1 mouse cellular context compared by ENCODE assay signal in the genomic region with DNA sequence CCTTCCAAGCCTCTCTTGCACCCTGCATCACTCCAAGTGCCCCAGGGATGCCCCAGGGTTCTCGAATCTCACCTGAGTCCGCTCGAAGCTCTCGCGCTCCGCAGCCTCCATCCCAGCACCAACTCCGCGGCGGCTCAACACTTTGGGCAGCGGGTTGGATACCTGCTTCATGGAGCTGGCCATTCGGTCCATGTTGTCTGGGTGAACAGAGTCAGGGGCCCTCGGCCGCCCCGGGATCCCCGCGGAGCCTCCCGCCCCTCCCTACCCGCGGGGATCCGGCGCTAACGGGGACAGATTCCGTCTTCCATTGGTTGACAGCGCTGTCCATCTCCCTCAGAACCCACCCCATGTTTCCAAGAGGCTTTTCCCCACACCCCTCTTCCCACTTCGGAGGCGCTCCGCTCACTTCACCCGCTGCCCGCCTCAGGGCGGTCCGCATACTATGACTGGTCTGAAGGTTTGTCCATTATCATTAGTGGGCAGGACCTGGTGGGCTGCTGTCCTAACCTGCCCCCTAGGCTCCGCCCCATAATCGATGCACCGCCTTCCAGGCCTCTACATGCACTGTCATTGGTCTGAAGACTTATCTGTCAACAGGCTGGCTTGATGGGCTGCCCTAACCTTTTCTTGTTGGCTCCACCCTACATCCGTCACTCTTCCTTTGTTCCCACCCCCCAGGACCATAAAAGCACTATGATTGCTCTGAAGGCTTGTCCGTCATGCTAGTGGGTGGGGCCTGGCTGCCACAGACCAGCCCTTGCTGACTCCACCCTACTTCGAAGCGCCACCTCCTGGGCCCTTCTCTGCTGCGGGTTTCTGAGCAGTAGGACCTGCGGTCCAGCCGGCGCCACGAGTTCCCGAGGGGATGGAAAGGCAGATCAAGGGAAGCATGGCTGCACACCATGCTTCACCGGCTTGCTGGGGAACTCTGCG.
TF ChIP-seq lines count a peak whose summit lies in the region.

A gene (minus strand): TSS at position 256 of the 933 bp plus-strand sequence.

TF ChIP-seq in CH12.LX, 34 proteins besides CTCF, POLR2A, EP300 and RAD21:
- TF ChIP-seq HCFC1 (IDR thresholded peaks at IDR 0.05; ENCODE audit: low read depth, low read length) (peak; percentile 24; the same call in 1 of the 2 replicates), MEF2A (IDR thresholded peaks at IDR 0.05; ENCODE audit: borderline replicate concordance, low read depth, low read length) (no peak), IRF4 (IDR thresholded peaks at IDR 0.05; ENCODE audit: low read depth, low read length) (no peak), TCF12 (IDR thresholded peaks at IDR 0.05; ENCODE audit: low read depth, low read length) (peak; percentile 8; the same call in 1 of the 2 replicates), CHD1 (IDR thresholded peaks at IDR 0.05; ENCODE audit: low read depth, low read length) (no peak), PAX5 (IDR thresholded peaks at IDR 0.05; ENCODE audit: low read length) (no peak), BHLHE40 (IDR thresholded peaks at IDR 0.05; ENCODE audit: low read depth, low read length) (no peak), SIN3A (IDR thresholded peaks at IDR 0.05; ENCODE audit: low read length) (no peak), MAX (IDR thresholded peaks at IDR 0.05; ENCODE audit: low read length) (no peak), MYC (IDR thresholded peaks at IDR 0.05; ENCODE audit: low read depth, low read length) (no peak), ETS1 (conservative IDR thresholded peaks at IDR 0.05; ENCODE audit: low read depth, low read length) (no peak), UBTF (IDR thresholded peaks at IDR 0.05; ENCODE audit: low read depth, low read length) (no peak), NRF1 (IDR thresholded peaks at IDR 0.05; ENCODE audit: low read depth, low read length) (no peak), JUND (conservative IDR thresholded peaks at IDR 0.05; ENCODE audit: low read depth, low read length) (no peak; the same call in 1 of the 2 replicates), CHD2 (IDR thresholded peaks at IDR 0.05; ENCODE audit: low read length) (peak; percentile 86), ZMIZ1 (IDR thresholded peaks at IDR 0.05; ENCODE audit: low read depth, low read length) (no peak; the same call in 1 of the 2 replicates), ZKSCAN1 (IDR thresholded peaks at IDR 0.05; ENCODE audit: borderline replicate concordance, low read depth, low read length) (no peak), ELF1 (IDR thresholded peaks at IDR 0.05; ENCODE audit: low read depth, low read length) (peak; percentile 59), ZC3H11A (IDR thresholded peaks at IDR 0.05; ENCODE audit: low read depth, low read length) (no peak), MAZ (IDR thresholded peaks at IDR 0.05; ENCODE audit: low read depth, low read length) (0 out of 2 replicates have a peak, but pooled peaks have one; percentile 25), SMC3 (IDR thresholded peaks at IDR 0.05; ENCODE audit: low read depth, low read length) (peak; percentile 41)
